Mouse (Mus musculus): ENCODE results near the gene Th. TPM values are rescaled to one million over a fixed set of nuclear protein-coding genes. Genes with fewer than 3 reads are reported as not detected.

The Th gene
- polyA plus RNA-seq, 1 experiment from 2014 or later, result 0.78 TPM

DNA sequence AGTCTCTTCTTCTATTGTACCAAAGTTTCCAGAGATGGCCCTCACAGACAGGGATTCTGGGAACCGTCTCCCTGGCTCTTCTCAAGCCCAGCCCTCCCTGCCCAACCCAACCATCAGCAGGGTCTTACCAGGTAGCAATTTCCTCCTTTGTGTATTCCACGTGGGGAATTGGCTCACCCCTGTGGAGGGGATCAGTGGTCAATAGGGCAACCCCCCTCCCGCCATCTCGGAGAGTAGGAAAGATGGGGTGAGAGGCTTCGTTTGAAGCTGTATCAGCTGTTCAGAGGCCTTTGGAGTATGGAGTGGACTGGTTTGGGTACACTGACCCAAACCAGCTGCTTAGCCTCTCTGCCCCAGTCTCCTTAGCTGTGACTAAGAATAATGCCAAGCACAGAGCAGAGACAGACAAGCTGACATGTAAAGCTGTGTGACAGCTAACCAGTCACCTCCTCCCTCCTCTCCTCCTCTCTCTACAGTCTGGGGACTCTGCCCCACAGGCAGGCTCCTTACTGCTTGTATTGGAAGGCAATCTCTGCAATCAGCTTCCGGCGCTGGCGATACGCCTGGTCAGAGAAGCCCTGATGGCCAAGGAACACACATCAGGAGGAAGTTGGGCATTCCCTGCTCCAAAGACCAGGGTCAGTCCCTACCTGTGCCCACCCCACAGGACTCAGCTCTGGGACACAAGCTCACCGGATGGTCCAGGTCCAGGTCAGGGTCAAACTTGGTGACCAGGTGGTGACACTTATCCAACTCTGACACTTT is 34.8 kb downstream of the Th start:
- no peak overlapping the region for H3K4me3 ChIP-seq (ENCODE audit: low read depth, low read length)
- H3K27ac ChIP-seq (ENCODE audit: low read depth, low read length), result no peak overlapping the region
- 79% methylated on average over 10 of the region's 10 CpGs for WGBS
- TF ChIP-seq CTCF (IDR thresholded peaks at IDR 0.05; ENCODE audit: low read depth), result no peak
- no peaks in the 10 kb centered on the region for H3K36me3 ChIP-seq (ENCODE audit: control insufficient read depth, insufficient read depth)
- H3K9me3 ChIP-seq (ENCODE audit: control insufficient read depth), result no peaks in the 10 kb centered on the region
- H3K4me1 ChIP-seq (replicated peaks; ENCODE audit: control insufficient read depth, insufficient read depth, low read length), result no peaks in the 10 kb centered on the region
- no peak for ATAC-seq
- no peak overlapping the region for H3K9ac ChIP-seq (ENCODE audit: low read depth, low read length)
- peaks cover 3% of the 10 kb centered on the region; the same call in 1 of the 2 replicates for H3K27me3 ChIP-seq (replicated peaks; ENCODE audit: control insufficient read depth, insufficient read depth, low read length)
- no peak overlapping the region for H3K4me2 ChIP-seq (replicated peaks; ENCODE audit: low read depth)

DNA sequence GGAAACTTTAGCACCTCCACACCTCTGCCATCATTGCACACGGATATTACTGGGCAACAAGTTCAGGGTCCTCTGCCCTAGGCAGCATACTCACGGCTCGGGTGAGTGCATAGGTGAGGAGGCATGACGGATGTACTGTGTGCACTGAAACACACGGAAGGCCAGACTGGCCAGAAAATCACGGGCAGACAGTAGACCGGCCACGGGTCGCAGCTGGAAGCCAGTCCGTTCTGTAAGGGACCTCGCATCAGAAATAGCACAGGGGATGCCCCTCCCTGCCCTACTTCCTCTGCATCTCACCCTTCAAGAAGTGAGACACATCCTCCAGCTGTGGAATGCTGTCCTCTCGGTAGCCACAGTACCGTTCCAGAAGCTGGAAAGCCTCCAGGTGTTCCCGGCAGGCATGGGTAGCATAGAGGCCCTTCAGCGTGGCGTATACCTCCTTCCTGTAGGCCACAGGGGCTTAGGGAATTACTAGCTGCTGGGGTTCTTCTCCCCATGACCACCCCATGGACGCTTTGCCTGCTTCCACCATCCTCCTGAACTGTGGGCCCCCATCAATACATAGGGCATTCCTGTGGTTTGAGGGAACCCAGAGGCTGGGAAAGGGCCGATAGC is 35.6 kb downstream of the Th start:
- WGBS, result 81% methylated on average over 18 of the region's 18 CpGs
- Histone ChIP-seq H3K27ac (ENCODE audit: low read depth, low read length) (no peak overlapping the region), H3K27me3 (replicated peaks; ENCODE audit: control insufficient read depth, insufficient read depth, low read length) (peaks cover 3% of the 10 kb centered on the region; the same call in 1 of the 2 replicates), H3K4me1 (replicated peaks; ENCODE audit: control insufficient read depth, insufficient read depth, low read length) (no peaks in the 10 kb centered on the region), H3K9ac (ENCODE audit: low read depth, low read length) (no peak overlapping the region), H3K4me2 (replicated peaks; ENCODE audit: low read depth) (no peak overlapping the region), H3K4me3 (ENCODE audit: low read depth, low read length) (no peak overlapping the region), H3K9me3 (ENCODE audit: control insufficient read depth) (no peaks in the 10 kb centered on the region), H3K36me3 (ENCODE audit: control insufficient read depth, insufficient read depth) (no peaks in the 10 kb centered on the region)
- no peak for TF ChIP-seq CTCF (IDR thresholded peaks at IDR 0.05; ENCODE audit: low read depth)
- ATAC-seq, result no peak

DNA sequence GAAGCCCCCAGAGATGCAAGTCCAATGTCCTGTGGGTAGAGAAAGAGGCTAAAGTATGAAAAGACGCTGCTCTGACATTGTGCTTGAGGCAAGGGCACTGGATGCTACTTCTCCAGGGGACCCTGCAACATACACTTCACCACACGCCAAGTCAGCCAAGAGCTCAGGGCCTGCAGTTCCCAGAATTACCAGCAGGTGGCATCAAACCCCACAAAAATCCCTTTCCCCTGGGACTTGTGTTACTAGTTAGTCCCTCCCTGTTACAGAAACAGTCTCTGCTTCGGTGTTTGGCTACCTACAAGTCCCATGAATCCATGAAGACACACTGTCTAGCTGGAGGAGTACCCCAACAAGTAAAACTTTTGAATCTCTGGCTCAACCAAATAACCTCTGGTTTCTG is 36.3 kb downstream of the Th start:
- peak; percentile 34; the same call in 1 of the 2 replicates for ATAC-seq
- Histone ChIP-seq H3K9ac (ENCODE audit: low read depth, low read length) (no peak overlapping the region), H3K4me2 (replicated peaks; ENCODE audit: low read depth) (no peak overlapping the region), H3K27me3 (replicated peaks; ENCODE audit: control insufficient read depth, insufficient read depth, low read length) (peaks cover 3% of the 10 kb centered on the region; the same call in 1 of the 2 replicates), H3K4me3 (ENCODE audit: low read depth, low read length) (no peak overlapping the region), H3K4me1 (replicated peaks; ENCODE audit: control insufficient read depth, insufficient read depth, low read length) (no peaks in the 10 kb centered on the region), H3K9me3 (ENCODE audit: control insufficient read depth) (no peaks in the 10 kb centered on the region), H3K36me3 (ENCODE audit: control insufficient read depth, insufficient read depth) (no peaks in the 10 kb centered on the region), H3K27ac (ENCODE audit: low read depth, low read length) (no peak overlapping the region)
- peak; percentile 92 for TF ChIP-seq CTCF (IDR thresholded peaks at IDR 0.05; ENCODE audit: low read depth)
- 2% methylated on average over 3 of the region's 3 CpGs for WGBS

DNA sequence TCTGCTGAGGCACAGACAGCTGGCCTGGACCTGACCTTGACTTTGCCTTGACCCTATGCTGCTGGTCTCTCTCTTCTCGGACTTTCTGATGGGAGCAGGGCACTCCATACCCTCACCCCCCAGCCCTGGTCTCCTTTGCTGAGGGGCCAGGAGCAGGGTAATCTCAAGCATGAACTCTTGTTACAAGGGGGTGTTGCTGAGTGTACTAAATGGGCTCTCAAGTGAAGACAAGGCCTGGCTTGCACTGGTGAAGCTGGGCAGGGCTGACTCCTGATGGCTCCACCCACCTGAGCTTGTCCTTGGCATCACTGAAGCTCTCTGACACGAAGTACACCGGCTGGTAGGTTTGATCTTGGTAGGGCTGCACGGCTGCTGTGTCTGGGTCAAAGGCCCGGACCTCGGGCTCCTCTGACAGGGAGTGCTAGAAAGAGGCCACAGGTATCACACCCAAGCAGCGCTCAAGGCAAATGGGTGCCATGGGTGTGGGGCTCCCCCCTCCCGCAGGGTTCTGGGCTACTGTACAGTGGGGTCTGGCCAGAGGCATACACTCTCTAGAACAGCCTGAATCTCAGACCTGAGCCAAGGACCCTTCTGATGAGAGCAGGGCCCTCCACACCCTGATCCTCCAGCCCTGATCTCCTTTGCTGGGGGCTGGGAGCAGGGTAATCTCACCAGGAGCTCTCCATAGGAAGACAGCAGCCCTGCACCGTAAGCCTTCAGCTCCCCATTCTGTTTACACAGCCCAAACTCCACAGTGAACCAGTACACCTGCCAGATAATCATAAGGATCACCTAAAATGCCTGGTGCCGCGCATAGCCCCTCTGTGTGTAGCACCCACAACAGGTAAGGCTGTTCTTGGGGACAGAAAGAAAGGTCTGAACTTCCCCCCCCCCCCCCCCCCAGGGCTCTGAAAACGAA is 36.9 kb downstream of the Th start:
- Histone ChIP-seq H3K36me3 (ENCODE audit: control insufficient read depth, insufficient read depth) (no peaks in the 10 kb centered on the region), H3K27ac (ENCODE audit: low read depth, low read length) (no peak overlapping the region), H3K4me1 (replicated peaks; ENCODE audit: control insufficient read depth, insufficient read depth, low read length) (no peaks in the 10 kb centered on the region), H3K4me2 (replicated peaks; ENCODE audit: low read depth) (no peak overlapping the region), H3K9me3 (ENCODE audit: control insufficient read depth) (no peaks in the 10 kb centered on the region), H3K9ac (ENCODE audit: low read depth, low read length) (no peak overlapping the region), H3K4me3 (ENCODE audit: low read depth, low read length) (no peak overlapping the region), H3K27me3 (replicated peaks; ENCODE audit: control insufficient read depth, insufficient read depth, low read length) (no peaks in the 10 kb centered on the region; the same call in 1 of the 2 replicates)
- no peak for TF ChIP-seq CTCF (IDR thresholded peaks at IDR 0.05; ENCODE audit: low read depth)
- peak; percentile 11; the same call in 1 of the 2 replicates for ATAC-seq
- 44% methylated on average over 12 of the region's 12 CpGs for WGBS

DNA sequence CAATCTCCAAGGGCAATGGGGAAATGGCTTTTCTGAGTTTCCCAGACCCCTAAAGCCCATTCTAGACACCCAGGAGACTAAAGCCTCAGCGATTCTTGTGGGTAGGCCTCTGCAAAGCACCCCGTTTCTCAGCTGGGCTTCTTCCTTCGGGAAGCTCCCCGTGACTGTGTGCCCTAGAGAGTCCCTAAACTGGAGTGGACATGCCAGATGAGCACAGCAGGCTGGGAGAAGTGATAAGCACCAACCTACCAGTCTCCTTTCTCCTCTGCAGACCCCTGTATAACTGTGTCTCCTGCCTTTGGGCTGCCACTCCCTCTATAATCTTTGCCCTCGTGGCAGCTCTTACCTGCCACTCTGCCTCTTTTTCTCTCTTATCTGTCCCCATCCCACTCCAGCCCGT is 37.6 kb downstream of the Th start:
- no peaks in the 10 kb centered on the region for H3K36me3 ChIP-seq (ENCODE audit: control insufficient read depth, insufficient read depth)
- H3K4me3 ChIP-seq (ENCODE audit: low read depth, low read length), result no peak overlapping the region
- TF ChIP-seq CTCF (IDR thresholded peaks at IDR 0.05; ENCODE audit: low read depth), result no peak
- H3K9ac ChIP-seq (ENCODE audit: low read depth, low read length), result no peak overlapping the region
- no peaks in the 10 kb centered on the region; the same call in 1 of the 2 replicates for H3K27me3 ChIP-seq (replicated peaks; ENCODE audit: control insufficient read depth, insufficient read depth, low read length)
- ATAC-seq, result no peak
- no peak overlapping the region for H3K27ac ChIP-seq (ENCODE audit: low read depth, low read length)
- WGBS, result 66% methylated on average over 6 of the region's 6 CpGs
- H3K4me1 ChIP-seq (replicated peaks; ENCODE audit: control insufficient read depth, insufficient read depth, low read length), result no peaks in the 10 kb centered on the region
- no peaks in the 10 kb centered on the region for H3K9me3 ChIP-seq (ENCODE audit: control insufficient read depth)
- H3K4me2 ChIP-seq (replicated peaks; ENCODE audit: low read depth), result no peak overlapping the region
